Mouse (Mus musculus): ENCODE data around the gene 1110002E22Rik.

- TF ChIP-seq POLR2A (IDR thresholded peaks at IDR 0.05; ENCODE audit: control insufficient read depth, extremely low read depth, insufficient read depth, low read length, poor library complexity) = no peak
- no peak for TF ChIP-seq CTCF (IDR thresholded peaks at IDR 0.05; ENCODE audit: borderline replicate concordance, control insufficient read depth, extremely low read depth, insufficient read depth, low read length, poor library complexity)
Observed at GRCm38 (mm10) chr3:138130692-138131091, 65.8 kb downstream of the 1110002E22Rik start.

Measured in thymus, adult 2 months (tissue).